Mouse (Mus musculus) liver, embryonic 14.5 days (tissue): Measurements from ENCODE around the gene Zfp423.

Source experiments
- CTCF ChIP-seq: IDR thresholded peaks from 2 replicates; pipeline ENCODE4 v1.5.1; 2016; ENCODE audit warnings: antibody characterized with exemption, low read depth, control low read depth
- EP300 ChIP-seq: IDR thresholded peaks from 2 replicates; pipeline ENCODE4 v1.6.1; 2016; ENCODE audit warnings: antibody characterized with exemption, low read depth

DNA sequence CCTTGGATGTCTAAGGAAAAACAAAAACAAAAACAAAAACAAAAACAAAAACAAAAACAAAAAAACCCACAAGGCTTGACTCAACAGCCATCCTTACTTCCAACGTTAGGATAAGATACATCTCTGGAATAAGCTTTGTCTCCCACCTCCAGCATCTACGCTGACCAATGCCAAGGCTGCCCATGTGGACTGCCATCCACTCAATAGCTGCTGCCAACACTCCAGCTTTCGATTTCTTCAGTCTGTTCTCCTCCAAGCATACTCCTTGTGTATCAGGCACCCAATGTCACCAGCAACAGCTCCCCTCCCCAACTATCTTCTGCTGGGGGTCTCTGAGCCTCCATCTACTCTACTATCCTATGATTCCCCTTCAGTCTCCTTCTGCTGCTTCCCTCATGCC is 140.1 kb downstream of the Zfp423 start:
- TF ChIP-seq CTCF (no peak), EP300 (no peak)
